Mouse (Mus musculus): ENCODE data around the gene 1700003E16Rik. TPM values are rescaled to one million over a fixed set of nuclear protein-coding genes. Genes with fewer than 3 reads are reported as not detected.

The 1700003E16Rik gene
- polyA plus RNA-seq, 1 experiment from 2014 or later, result 1.8 TPM

DNA sequence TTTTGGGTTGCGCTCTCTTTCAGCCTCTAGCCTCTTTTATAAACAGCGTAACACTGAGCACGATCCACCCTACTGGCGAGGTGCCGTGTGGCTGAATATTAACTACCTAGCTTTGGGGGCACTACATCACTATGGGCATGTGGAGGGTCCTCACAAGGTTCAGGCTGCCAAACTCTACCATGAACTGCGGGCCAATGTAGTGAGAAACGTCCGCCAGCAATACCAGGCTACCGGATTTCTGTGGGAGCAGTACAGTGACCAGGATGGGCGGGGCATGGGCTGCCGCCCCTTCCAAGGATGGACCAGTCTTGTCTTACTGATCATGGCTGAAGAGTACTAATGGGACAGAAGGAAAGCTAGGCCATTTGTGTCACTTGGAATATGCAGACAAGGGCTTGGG is 37.8 kb upstream of the 1700003E16Rik start:
- 86% methylated on average over 11 of the region's 11 CpGs for WGBS
- H3K4me3 ChIP-seq (replicated peaks), result no peak overlapping the region

GRCm38 (mm10) chr6:83118825-83119733 is 37.1 kb upstream of the 1700003E16Rik start:
- WGBS, result 89% methylated on average over 14 of the region's 14 CpGs
- Histone ChIP-seq H3K27ac (0 out of 2 replicates have a peak overlapping the region, but pooled peaks have one; percentile 17), H3K4me3 (replicated peaks) (peak overlapping the region; percentile 61; the same call in 1 of the 2 replicates), H3K9ac (replicated peaks) (no peak overlapping the region), H3K27me3 (no peaks in the 10 kb centered on the region), H3K36me3 (peaks cover 44% of the 10 kb centered on the region), H3K4me2 (peak overlapping the region; percentile 85; the same call in 1 of the 2 replicates), H3K4me1 (replicated peaks) (peaks cover 52% of the 10 kb centered on the region), H3K9me3 (no peaks in the 10 kb centered on the region)
- no peak for ATAC-seq (ENCODE audit: insufficient number of reproducible peaks, insufficient read depth, low FRiP score, low TSS enrichment, low read depth)

More for the DNA sequence above, 37.8 kb upstream of the 1700003E16Rik start:
- Histone ChIP-seq H3K4me2 (no peak overlapping the region), H3K36me3 (peaks cover 40% of the 10 kb centered on the region), H3K9ac (replicated peaks) (no peak overlapping the region), H3K9me3 (no peaks in the 10 kb centered on the region), H3K27ac (no peak overlapping the region), H3K4me1 (replicated peaks) (peaks cover 45% of the 10 kb centered on the region), H3K27me3 (no peaks in the 10 kb centered on the region)
- ATAC-seq (ENCODE audit: insufficient number of reproducible peaks, insufficient read depth, low FRiP score, low TSS enrichment, low read depth), result no peak

GRCm38 (mm10) chr6:83119734-83120051 is 36.5 kb upstream of the 1700003E16Rik start:
- H3K4me3 ChIP-seq (replicated peaks), result peak overlapping the region; percentile 61
- 78% methylated on average over 7 of the region's 7 CpGs for WGBS
- H3K27me3 ChIP-seq, result no peaks in the 10 kb centered on the region
- H3K9me3 ChIP-seq, result no peaks in the 10 kb centered on the region
- H3K9ac ChIP-seq (replicated peaks), result peak overlapping the region; percentile 89
- ATAC-seq (ENCODE audit: insufficient number of reproducible peaks, insufficient read depth, low FRiP score, low TSS enrichment, low read depth), result no peak
- H3K36me3 ChIP-seq, result peaks cover 44% of the 10 kb centered on the region
- peak overlapping the region; percentile 17; the same call in 1 of the 2 replicates for H3K27ac ChIP-seq
- peak overlapping the region; percentile 85 for H3K4me2 ChIP-seq
- peaks cover 52% of the 10 kb centered on the region for H3K4me1 ChIP-seq (replicated peaks)

- Histone ChIP-seq H3K27me3 (no peaks in the 10 kb centered on the region), H3K4me2 (peak within 1 kb of the TSS; percentile 94), H3K9ac (replicated peaks) (peak within 1 kb of the TSS; percentile 95), H3K36me3 (peaks cover 44% of the 10 kb centered on the region), H3K9me3 (no peaks in the 10 kb centered on the region), H3K27ac (peak within 1 kb of the TSS; percentile 99), H3K4me1 (replicated peaks) (peaks cover 51% of the 10 kb centered on the region), H3K4me3 (replicated peaks) (peak within 1 kb of the TSS; percentile 61)
- WGBS, result under 1% methylated on average over 38 of the region's 38 CpGs
- peak; percentile 96 for ATAC-seq (ENCODE audit: insufficient number of reproducible peaks, insufficient read depth, low FRiP score, low TSS enrichment, low read depth)
These were observed 35.0 kb upstream of the 1700003E16Rik start, which contains the start of gene Wbp1 for GRCm38 (mm10) chr6:83120930-83121862. TSS of gene Wbp1 (minus strand) at chr6:83121559.

- H3K27ac ChIP-seq, result peak overlapping the region; percentile 99
- peaks cover 43% of the 10 kb centered on the region for H3K4me1 ChIP-seq (replicated peaks)
- no peaks in the 10 kb centered on the region for H3K9me3 ChIP-seq
- peak overlapping the region; percentile 61 for H3K4me3 ChIP-seq (replicated peaks)
- peaks cover 39% of the 10 kb centered on the region for H3K36me3 ChIP-seq
- under 1% methylated on average over 52 of the region's 52 CpGs for WGBS
- peak overlapping the region; percentile 95 for H3K9ac ChIP-seq (replicated peaks)
- H3K4me2 ChIP-seq, result peak overlapping the region; percentile 94
- no peak; the same call in 1 of the 2 replicates for ATAC-seq (ENCODE audit: insufficient number of reproducible peaks, insufficient read depth, low FRiP score, low TSS enrichment, low read depth)
- no peaks in the 10 kb centered on the region for H3K27me3 ChIP-seq
These were observed 34.1 kb upstream of the 1700003E16Rik start for GRCm38 (mm10) chr6:83121863-83122710.

DNA sequence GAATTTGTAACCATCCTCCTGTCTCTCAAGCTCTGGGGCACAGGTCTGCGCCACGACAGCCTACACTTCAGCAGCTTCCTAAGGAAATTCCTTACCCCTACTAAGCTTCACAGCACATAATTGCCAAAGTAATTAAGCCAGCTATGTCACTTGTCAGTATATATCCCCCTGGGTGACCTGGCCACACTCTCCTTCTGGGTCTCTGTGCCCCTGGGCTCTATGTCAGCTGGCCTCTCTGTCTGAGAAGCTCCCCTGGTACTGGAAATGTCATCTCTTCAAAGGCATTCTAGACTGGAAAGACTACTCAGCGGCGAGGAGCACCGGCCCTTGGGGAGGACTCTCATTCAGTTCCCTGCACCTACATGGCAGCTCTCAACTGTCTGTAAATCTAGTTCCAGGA is 33.2 kb upstream of the 1700003E16Rik start:
- Histone ChIP-seq H3K9me3 (no peaks in the 10 kb centered on the region), H3K4me1 (replicated peaks) (peaks cover 43% of the 10 kb centered on the region), H3K27ac (peak overlapping the region; percentile 99; the same call in 1 of the 2 replicates), H3K36me3 (peaks cover 30% of the 10 kb centered on the region), H3K4me3 (replicated peaks) (peak overlapping the region; percentile 61), H3K4me2 (peak overlapping the region; percentile 94), H3K9ac (replicated peaks) (peak overlapping the region; percentile 95), H3K27me3 (no peaks in the 10 kb centered on the region)
- WGBS, result 82% methylated on average over 5 of the region's 5 CpGs
- no peak for ATAC-seq (ENCODE audit: insufficient number of reproducible peaks, insufficient read depth, low FRiP score, low TSS enrichment, low read depth)

DNA sequence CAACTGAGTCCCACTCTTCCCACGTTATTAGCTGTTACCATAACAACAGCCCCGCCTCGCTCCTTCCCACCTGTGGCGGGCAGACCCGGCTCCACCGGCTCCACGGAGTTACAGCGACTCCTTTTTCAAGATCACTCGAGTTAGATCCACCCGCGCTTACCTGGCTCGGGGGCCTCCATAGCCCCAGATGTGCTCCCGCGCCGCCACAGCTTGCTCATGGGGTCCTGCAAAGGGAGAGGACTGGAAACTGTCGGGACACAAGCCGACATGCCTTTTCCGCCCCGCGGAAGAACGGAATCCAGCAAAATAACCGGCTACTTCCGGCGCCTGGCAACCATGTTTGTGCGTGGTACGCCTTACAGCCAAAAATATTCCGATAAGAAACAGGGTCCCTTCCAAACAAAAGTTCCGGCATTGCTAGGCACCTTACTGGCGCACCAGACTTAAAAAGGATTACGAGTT is 31.3 kb upstream of the 1700003E16Rik start:
- peak overlapping the region; percentile 74 for H3K27ac ChIP-seq

GRCm38 (mm10) chr6:83125331-83125730 is 30.9 kb upstream of the 1700003E16Rik start, which contains the start of gene Ino80b:
TSS of gene Ino80b (minus strand) at chr6:83125431.
- 0 out of 2 replicates have a peak, but pooled peaks cover 10% of the 10 kb centered on the region for H3K36me3 ChIP-seq
- H3K4me2 ChIP-seq, result peak within 1 kb of the TSS; percentile 94
- no peak for ATAC-seq (ENCODE audit: insufficient number of reproducible peaks, insufficient read depth, low FRiP score, low TSS enrichment, low read depth)
- peaks cover 32% of the 10 kb centered on the region for H3K4me1 ChIP-seq (replicated peaks)
- peak within 1 kb of the TSS; percentile 64 for H3K4me3 ChIP-seq (replicated peaks)
- no peaks in the 10 kb centered on the region for H3K27me3 ChIP-seq
- H3K9ac ChIP-seq (replicated peaks), result peak within 1 kb of the TSS; percentile 61
- peak within 1 kb of the TSS; percentile 74 for H3K27ac ChIP-seq
- no peaks in the 10 kb centered on the region for H3K9me3 ChIP-seq
- 30% methylated on average over 5 of the region's 5 CpGs for WGBS

More for the DNA sequence above, 31.3 kb upstream of the 1700003E16Rik start:
- Histone ChIP-seq H3K4me1 (replicated peaks) (peaks cover 37% of the 10 kb centered on the region), H3K27me3 (no peaks in the 10 kb centered on the region), H3K4me2 (peak overlapping the region; percentile 94), H3K9me3 (no peaks in the 10 kb centered on the region), H3K9ac (replicated peaks) (peak overlapping the region; percentile 61), H3K4me3 (replicated peaks) (peak overlapping the region; percentile 64), H3K36me3 (peaks cover 11% of the 10 kb centered on the region)
- no peak for ATAC-seq (ENCODE audit: insufficient number of reproducible peaks, insufficient read depth, low FRiP score, low TSS enrichment, low read depth)
- WGBS, result under 1% methylated on average over 30 of the region's 30 CpGs

GRCm38 (mm10) chr6:83127419-83127818 is 28.8 kb upstream of the 1700003E16Rik start:
- ATAC-seq (ENCODE audit: insufficient number of reproducible peaks, insufficient read depth, low FRiP score, low TSS enrichment, low read depth), result no peak
- Histone ChIP-seq H3K9me3 (no peaks in the 10 kb centered on the region), H3K4me3 (replicated peaks) (no peak overlapping the region), H3K27me3 (no peaks in the 10 kb centered on the region), H3K4me2 (no peak overlapping the region), H3K4me1 (replicated peaks) (peaks cover 26% of the 10 kb centered on the region), H3K27ac (no peak overlapping the region), H3K36me3 (0 out of 2 replicates have a peak, but pooled peaks cover 10% of the 10 kb centered on the region), H3K9ac (replicated peaks) (no peak overlapping the region)
- WGBS, result 93% methylated on average over 5 of the region's 5 CpGs

GRCm38 (mm10) chr6:83131469-83132034 is 24.7 kb upstream of the 1700003E16Rik start:
- ATAC-seq (ENCODE audit: insufficient number of reproducible peaks, insufficient read depth, low FRiP score, low TSS enrichment, low read depth), result no peak
- no peaks in the 10 kb centered on the region for H3K9me3 ChIP-seq
- H3K27ac ChIP-seq, result no peak overlapping the region
- no peak overlapping the region for H3K4me3 ChIP-seq (replicated peaks)
- H3K4me1 ChIP-seq (replicated peaks), result peaks cover 17% of the 10 kb centered on the region
- no peak overlapping the region for H3K4me2 ChIP-seq
- WGBS, result 77% methylated on average over 6 of the region's 6 CpGs
- H3K27me3 ChIP-seq, result no peaks in the 10 kb centered on the region
- H3K9ac ChIP-seq (replicated peaks), result no peak overlapping the region
- no peaks in the 10 kb centered on the region for H3K36me3 ChIP-seq

Data from limb, embryonic 12.5 days (tissue).